Mouse (Mus musculus): Measurements from ENCODE around the gene Il6st. TPM values are rescaled to one million over a fixed set of nuclear protein-coding genes. Genes with fewer than 3 reads are reported as not detected.

Gene Il6st
- polyA plus RNA-seq, 1 experiment, result 19.5 TPM

DNA sequence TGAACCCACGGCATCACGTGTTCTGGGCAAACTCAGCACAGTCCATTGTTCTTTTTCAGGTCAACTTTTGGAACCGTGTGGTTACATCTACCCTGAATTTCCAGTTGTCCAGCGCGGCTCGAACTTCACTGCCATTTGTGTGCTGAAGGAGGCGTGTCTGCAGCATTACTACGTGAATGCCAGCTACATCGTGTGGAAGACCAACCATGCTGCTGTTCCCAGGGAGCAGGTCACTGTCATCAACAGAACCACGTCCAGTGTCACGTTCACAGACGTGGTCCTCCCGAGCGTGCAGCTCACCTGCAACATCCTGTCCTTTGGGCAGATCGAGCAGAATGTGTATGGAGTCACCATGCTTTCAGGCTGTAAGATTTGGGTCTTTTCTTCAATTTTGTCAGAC lies 16.1 kb downstream of the Il6st start:
- no peak for DNase-seq (ENCODE audit: low read depth in 1 of 2, low spot score in 2 of 2)
- H3K27ac ChIP-seq (ENCODE audit: insufficient read depth, low read length), result no peak overlapping the region
- TF ChIP-seq POLR2A (IDR thresholded peaks at IDR 0.05; ENCODE audit: low read depth, low read length) (no peak), CTCF (IDR thresholded peaks at IDR 0.05; ENCODE audit: extremely low read depth, insufficient read depth, insufficient read length, insufficient replicate concordance) (no peak)
- H3K4me3 ChIP-seq (ENCODE audit: extremely low read depth, insufficient read depth, insufficient read length), result no peak overlapping the region
- no peaks in the 10 kb centered on the region for H3K27me3 ChIP-seq (ENCODE audit: control insufficient read depth, insufficient read depth, low read length)
- WGBS, result 90% methylated on average over 15 of the region's 15 CpGs
- H3K36me3 ChIP-seq (ENCODE audit: control insufficient read depth, insufficient read depth, low read length), result peaks cover 26% of the 10 kb centered on the region
- H3K4me1 ChIP-seq (ENCODE audit: control insufficient read depth, insufficient read depth, insufficient read length), result no peaks in the 10 kb centered on the region

DNA sequence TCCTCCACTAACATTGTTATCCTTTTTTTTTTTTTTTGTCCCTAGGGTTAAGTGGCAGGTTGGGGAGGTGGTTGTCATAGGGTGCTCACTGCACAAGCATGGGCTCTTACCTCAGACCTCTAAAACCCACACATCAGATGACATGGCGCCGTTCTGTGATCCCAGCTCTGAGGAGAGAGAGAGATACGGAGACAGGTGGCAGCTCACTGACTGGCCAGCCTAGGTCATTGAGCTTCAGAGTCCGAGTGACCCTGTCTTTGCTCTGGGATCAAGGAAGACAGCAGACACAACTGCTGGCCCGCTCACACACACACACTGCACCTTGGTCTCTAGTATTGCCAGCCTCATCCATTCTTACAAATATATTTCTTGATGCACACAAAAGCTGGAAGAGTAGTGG lies 18.7 kb downstream of the Il6st start:
- 93% methylated on average over 5 of the region's 5 CpGs for WGBS
- H3K4me1 ChIP-seq (ENCODE audit: control insufficient read depth, insufficient read depth, insufficient read length), result no peaks in the 10 kb centered on the region
- no peak for DNase-seq (ENCODE audit: low read depth in 1 of 2, low spot score in 2 of 2)
- H3K27ac ChIP-seq (ENCODE audit: insufficient read depth, low read length), result no peak overlapping the region
- H3K36me3 ChIP-seq (ENCODE audit: control insufficient read depth, insufficient read depth, low read length), result peaks cover 19% of the 10 kb centered on the region
- H3K4me3 ChIP-seq (ENCODE audit: extremely low read depth, insufficient read depth, insufficient read length), result no peak overlapping the region
- TF ChIP-seq POLR2A (IDR thresholded peaks at IDR 0.05; ENCODE audit: low read depth, low read length), result no peak
- no peak for TF ChIP-seq CTCF (IDR thresholded peaks at IDR 0.05; ENCODE audit: extremely low read depth, insufficient read depth, insufficient read length, insufficient replicate concordance)
- H3K27me3 ChIP-seq (ENCODE audit: control insufficient read depth, insufficient read depth, low read length), result no peaks in the 10 kb centered on the region

DNA sequence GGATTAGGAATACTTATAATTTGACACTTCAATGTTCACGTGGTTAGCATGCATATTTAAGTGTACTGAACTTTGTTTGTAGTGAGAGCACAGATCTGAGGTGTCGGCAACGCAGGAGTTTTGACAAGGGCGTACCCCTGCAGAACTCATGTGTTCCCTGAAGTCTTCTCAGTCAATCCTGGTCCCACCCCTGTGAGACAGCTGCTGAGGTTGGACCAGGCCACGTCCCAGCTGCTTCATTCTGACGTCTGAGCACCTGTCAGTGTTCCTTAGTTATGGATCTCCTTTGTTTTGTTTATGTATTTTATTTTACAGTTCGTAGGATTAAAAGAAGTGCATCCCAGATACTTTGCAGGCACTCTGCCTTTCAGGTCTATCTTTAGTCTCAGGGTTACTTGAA lies 19.1 kb downstream of the Il6st start:
- H3K4me1 ChIP-seq (ENCODE audit: control insufficient read depth, insufficient read depth, insufficient read length), result no peaks in the 10 kb centered on the region
- no peaks in the 10 kb centered on the region for H3K27me3 ChIP-seq (ENCODE audit: control insufficient read depth, insufficient read depth, low read length)
- H3K36me3 ChIP-seq (ENCODE audit: control insufficient read depth, insufficient read depth, low read length), result peaks cover 19% of the 10 kb centered on the region
- WGBS, result 89% methylated on average over 7 of the region's 7 CpGs
- DNase-seq (ENCODE audit: low read depth in 1 of 2, low spot score in 2 of 2), result no peak
- TF ChIP-seq POLR2A (IDR thresholded peaks at IDR 0.05; ENCODE audit: low read depth, low read length) (no peak), CTCF (IDR thresholded peaks at IDR 0.05; ENCODE audit: extremely low read depth, insufficient read depth, insufficient read length, insufficient replicate concordance) (no peak)
- no peak overlapping the region for H3K27ac ChIP-seq (ENCODE audit: insufficient read depth, low read length)
- H3K4me3 ChIP-seq (ENCODE audit: extremely low read depth, insufficient read depth, insufficient read length), result no peak overlapping the region

DNA sequence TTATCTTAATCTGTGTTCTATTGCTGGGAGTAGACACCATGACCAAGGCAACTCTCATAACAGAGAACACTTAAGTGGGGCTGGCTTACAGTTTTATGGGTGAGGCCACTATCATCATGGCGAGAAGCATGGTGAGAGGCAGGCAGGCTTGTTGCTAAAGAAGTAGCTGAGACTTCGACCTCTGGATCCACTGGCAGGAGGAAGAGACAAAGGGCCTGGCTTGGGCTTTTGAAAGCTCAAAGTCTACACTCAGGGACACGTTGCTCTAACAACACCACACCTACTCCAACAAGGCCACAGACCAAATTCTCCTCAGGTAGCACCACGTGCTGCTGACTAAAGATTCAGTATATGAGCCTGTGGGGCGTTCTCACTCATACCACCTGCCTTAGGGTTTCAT lies 22.4 kb downstream of the Il6st start:
- peaks cover 22% of the 10 kb centered on the region for H3K36me3 ChIP-seq (ENCODE audit: control insufficient read depth, insufficient read depth, low read length)
- no peak overlapping the region for H3K4me3 ChIP-seq (ENCODE audit: extremely low read depth, insufficient read depth, insufficient read length)
- H3K27me3 ChIP-seq (ENCODE audit: control insufficient read depth, insufficient read depth, low read length), result no peaks in the 10 kb centered on the region
- no peaks in the 10 kb centered on the region for H3K4me1 ChIP-seq (ENCODE audit: control insufficient read depth, insufficient read depth, insufficient read length)
- TF ChIP-seq POLR2A (IDR thresholded peaks at IDR 0.05; ENCODE audit: low read depth, low read length) (no peak), CTCF (IDR thresholded peaks at IDR 0.05; ENCODE audit: extremely low read depth, insufficient read depth, insufficient read length, insufficient replicate concordance) (no peak)
- H3K27ac ChIP-seq (ENCODE audit: insufficient read depth, low read length), result no peak overlapping the region
- DNase-seq (ENCODE audit: low read depth in 1 of 2, low spot score in 2 of 2), result no peak
- 98% methylated on average over 5 of the region's 5 CpGs for WGBS

DNA sequence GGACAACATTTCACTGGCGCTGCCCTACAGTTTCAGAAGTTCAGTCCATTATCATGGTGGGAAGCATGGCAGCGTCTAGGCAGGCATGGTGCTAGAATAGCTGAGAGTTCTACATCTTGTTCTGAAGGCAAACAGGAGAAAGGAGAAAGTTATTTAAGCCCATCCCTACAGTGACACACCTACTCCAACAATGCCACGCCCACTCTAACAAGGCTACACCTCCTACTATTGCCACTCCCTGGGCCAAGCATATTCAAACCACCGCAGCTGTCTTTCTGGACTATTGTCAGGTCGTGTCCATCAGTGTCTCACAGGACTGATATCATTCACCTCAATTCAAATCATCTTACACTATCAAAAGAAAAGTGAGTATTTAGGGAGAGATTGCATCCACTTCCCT lies 22.8 kb downstream of the Il6st start:
- no peak for DNase-seq (ENCODE audit: low read depth in 1 of 2, low spot score in 2 of 2)
- Histone ChIP-seq H3K4me1 (ENCODE audit: control insufficient read depth, insufficient read depth, insufficient read length) (no peaks in the 10 kb centered on the region), H3K4me3 (ENCODE audit: extremely low read depth, insufficient read depth, insufficient read length) (no peak overlapping the region), H3K36me3 (ENCODE audit: control insufficient read depth, insufficient read depth, low read length) (peaks cover 21% of the 10 kb centered on the region), H3K27ac (ENCODE audit: insufficient read depth, low read length) (no peak overlapping the region), H3K27me3 (ENCODE audit: control insufficient read depth, insufficient read depth, low read length) (no peaks in the 10 kb centered on the region)
- WGBS, result 91% methylated on average over 5 of the region's 5 CpGs
- TF ChIP-seq POLR2A (IDR thresholded peaks at IDR 0.05; ENCODE audit: low read depth, low read length) (no peak), CTCF (IDR thresholded peaks at IDR 0.05; ENCODE audit: extremely low read depth, insufficient read depth, insufficient read length, insufficient replicate concordance) (no peak)

DNA sequence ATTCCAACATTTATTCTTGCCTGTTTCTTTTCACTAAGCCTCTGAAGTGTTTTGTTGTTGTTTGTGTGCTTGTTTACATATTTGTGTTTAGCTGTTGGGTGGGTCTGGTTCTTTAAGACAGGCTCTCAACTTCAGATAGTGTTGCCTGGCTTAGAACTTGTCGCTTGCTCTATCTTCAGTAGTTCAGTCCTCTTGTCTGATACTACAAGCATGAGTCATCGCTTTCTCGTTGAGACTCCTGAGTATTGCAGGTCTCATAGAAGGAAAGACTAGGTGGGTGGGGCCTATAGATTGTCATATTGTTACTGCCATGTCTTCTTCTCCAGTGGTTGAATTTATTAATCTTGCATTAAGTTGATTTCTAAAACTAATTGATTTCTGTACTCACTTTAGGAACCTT lies 26.2 kb downstream of the Il6st start:
- DNase-seq (ENCODE audit: low read depth in 1 of 2, low spot score in 2 of 2), result no peak
- 74% methylated on average over 3 of the region's 3 CpGs for whole genome bisulfite sequencing
- peaks cover 18% of the 10 kb centered on the region for H3K36me3 ChIP-seq (ENCODE audit: control insufficient read depth, insufficient read depth, low read length)

DNA sequence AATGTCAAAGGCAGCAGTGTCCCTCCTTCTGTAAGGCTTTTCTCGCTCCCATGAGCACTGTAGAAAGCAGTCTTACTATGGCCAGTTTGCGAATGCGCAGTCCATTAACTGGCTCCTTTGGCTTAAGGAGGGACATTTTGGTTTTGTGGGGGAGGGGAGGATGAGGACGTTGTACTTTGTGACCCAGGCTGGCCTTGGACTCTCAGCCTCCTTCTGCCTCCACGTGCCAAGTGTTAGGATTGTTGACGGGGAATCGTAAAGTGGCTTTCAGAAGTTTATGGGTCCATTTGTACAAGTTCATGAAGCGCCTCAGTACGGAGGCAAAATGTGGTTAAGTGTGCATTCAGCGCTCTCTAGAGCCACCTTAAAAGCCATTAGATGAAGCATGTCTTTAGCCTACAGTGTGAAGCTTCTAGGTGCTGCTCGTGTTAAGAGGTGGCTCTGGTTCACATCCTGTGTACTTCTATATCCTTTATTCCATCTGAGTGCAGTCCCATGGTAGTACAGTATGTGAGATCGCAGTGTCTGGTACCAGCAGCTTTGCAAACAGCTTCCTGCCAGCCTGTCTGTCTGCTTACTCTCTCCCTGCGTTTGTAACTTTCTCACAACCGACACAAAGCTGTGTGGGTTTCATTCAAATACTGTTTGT lies 27.9 kb downstream of the Il6st start:
- no peaks in the 10 kb centered on the region for H3K27me3 ChIP-seq (ENCODE audit: control insufficient read depth, insufficient read depth, low read length)
- no peak overlapping the region for H3K4me3 ChIP-seq (ENCODE audit: extremely low read depth, insufficient read depth, insufficient read length)
- no peak for DNase-seq (ENCODE audit: low read depth in 1 of 2, low spot score in 2 of 2)
- H3K4me1 ChIP-seq (ENCODE audit: control insufficient read depth, insufficient read depth, insufficient read length), result no peaks in the 10 kb centered on the region
- WGBS, result 87% methylated on average over 14 of the region's 14 CpGs
- TF ChIP-seq POLR2A (IDR thresholded peaks at IDR 0.05; ENCODE audit: low read depth, low read length) (no peak), CTCF (IDR thresholded peaks at IDR 0.05; ENCODE audit: extremely low read depth, insufficient read depth, insufficient read length, insufficient replicate concordance) (no peak)
- H3K27ac ChIP-seq (ENCODE audit: insufficient read depth, low read length), result no peak overlapping the region
- H3K36me3 ChIP-seq (ENCODE audit: control insufficient read depth, insufficient read depth, low read length), result peaks cover 24% of the 10 kb centered on the region

More for the DNA sequence above, 26.2 kb downstream of the Il6st start:
- Histone ChIP-seq H3K27me3 (ENCODE audit: control insufficient read depth, insufficient read depth, low read length) (no peaks in the 10 kb centered on the region), H3K27ac (ENCODE audit: insufficient read depth, low read length) (no peak overlapping the region), H3K4me3 (ENCODE audit: extremely low read depth, insufficient read depth, insufficient read length) (no peak overlapping the region), H3K4me1 (ENCODE audit: control insufficient read depth, insufficient read depth, insufficient read length) (no peaks in the 10 kb centered on the region)
- TF ChIP-seq POLR2A (IDR thresholded peaks at IDR 0.05; ENCODE audit: low read depth, low read length) (no peak), CTCF (IDR thresholded peaks at IDR 0.05; ENCODE audit: extremely low read depth, insufficient read depth, insufficient read length, insufficient replicate concordance) (no peak)
